Comparison of ENCODE assay signal across 7 mouse cellular contexts in genomic region chr7:122015105-122015504, GRCm38 (mm10). TPM values are rescaled to one million over a fixed set of nuclear protein-coding genes. Genes with fewer than 3 reads are reported as not detected.
DNase-seq lines count a peak whose midpoint lies in the region; ATAC-seq and TF ChIP-seq lines count a peak whose summit lies in the region.

No protein-coding gene starts in this region.

- CTCF ChIA-PET in Patski (lab: Charles Lee): interaction anchor here (0.8 kb wide), 1 partner anchor 31 kb away, joined by 4 read pairs; no protein-coding TSS in a partner anchor

- POLR2A ChIA-PET in Patski (lab: Charles Lee): interaction anchor here (0.6 to 0.8 kb wide), 2 partner anchors 56 to 59 kb away, joined by 3 read pairs; no protein-coding TSS in a partner anchor

- H3K9ac ChIP-seq in heart, embryonic 14.5 days (ENCODE audit: low read length): peak overlapping the region; percentile 64

- WGBS in heart, embryonic 14.5 days: 18% methylated on average over 8 of the region's 8 CpGs

- peak overlapping the region; percentile 47 for H3K4me2 ChIP-seq in heart, embryonic 14.5 days (ENCODE audit: low read length)

- peaks cover 26% of the 10 kb centered on the region for H3K36me3 ChIP-seq in heart, embryonic 14.5 days (ENCODE audit: control insufficient read depth, insufficient read depth, low read length)

- peaks cover 27 to 46% of the 10 kb centered on the region in 2 experiments for H3K4me1 ChIP-seq in heart, embryonic 14.5 days (ENCODE audit: control insufficient read depth in 2 of 2, insufficient read depth in 2 of 2, low read length in 2 of 2)

- DNase-seq in Patski (ENCODE audit: low read depth, low spot score): peak; percentile 12
- DNase-seq in adrenal gland, postnatal 36 days: peak; percentile 70 to 75
- peak; percentile 31 to 64 for DNase-seq in kidney, postnatal 25 days
- peak; percentile 59 for DNase-seq in neural tube, embryonic 10.5 days (ENCODE audit: extremely low spot score, low spot score)
- DNase-seq in cerebellum, adult 18-20 months: no peak
- no peak for DNase-seq in layer of hippocampus, postnatal 25 days (ENCODE audit: extremely low spot score in 1 of 2, low spot score in 1 of 2)

- in situ Hi-C loops in Patski (cut with MboI; ENCODE audit: low pct_unique_long_range_greater_than_20kb): no loop called here

- ATAC-seq in Patski: peak; percentile 97
- no peak; the same call in 1 of the 2 replicates for ATAC-seq in heart, embryonic 14.5 days (ENCODE audit: insufficient number of reproducible peaks, insufficient read depth, low FRiP score, low read depth)

- no peak overlapping the region; a peak in 1 of 4 replicates for H3K4me3 ChIP-seq in heart, embryonic 14.5 days (ENCODE audit: control insufficient read depth in 1 of 2, insufficient read depth in 1 of 2, low read depth in 1 of 2, low read length in 2 of 2)

- H3K27me3 ChIP-seq in Patski: no peaks in the 10 kb centered on the region
- H3K27me3 ChIP-seq in heart, embryonic 14.5 days (ENCODE audit: control insufficient read depth, insufficient read depth, low read length): no peaks in the 10 kb centered on the region

- H3K9me3 ChIP-seq in heart, embryonic 14.5 days (ENCODE audit: control insufficient read depth, low read length): no peaks in the 10 kb centered on the region

- peak; percentile 73 for TF ChIP-seq CTCF in Patski (IDR thresholded peaks at IDR 0.05)

- peak overlapping the region; percentile 60 to 75 for H3K27ac ChIP-seq in heart, embryonic 14.5 days (replicated peaks in 1 of 2; ENCODE audit: control insufficient read depth in 1 of 2, insufficient read depth in 1 of 2, low read depth in 2 of 2, low read length in 2 of 2)

RNA-seq across cellular contexts. Expression of gene Gga2, which starts 5.9 kb away (rescaled TPM):
- 37.6 TPM for polyA plus RNA-seq in Patski (2021)
- total RNA-seq in adrenal gland, postnatal 36 days (2021): 10 to 100 TPM; 16.9 to 17.3 TPM
- 66.3 and 77.8 TPM in 2 replicates for polyA plus RNA-seq in heart, embryonic 14.5 days (2014; fragmentation: Nextera tagmentation; extraction: Ambion mirVana)
- 10 to 100 TPM; 26.2 to 30.5 TPM for total RNA-seq in layer of hippocampus, postnatal 25 days (2021)

RNA-seq across cellular contexts. Expression of gene Cog7, which starts 33.6 kb away (rescaled TPM):
- polyA plus RNA-seq in Patski (2021): 48.9 TPM
- total RNA-seq in adrenal gland, postnatal 36 days (2021): 10 to 100 TPM; 27.0 to 31.6 TPM
- 18.3 and 19.2 TPM in 2 replicates for polyA plus RNA-seq in heart, embryonic 14.5 days (2014; fragmentation: Nextera tagmentation; extraction: Ambion mirVana)
- total RNA-seq in layer of hippocampus, postnatal 25 days (2021): 10 to 100 TPM; 37.5 to 41.0 TPM

RNA-seq across cellular contexts. Expression of gene Ubfd1, which starts 51.9 kb away (rescaled TPM):
- polyA plus RNA-seq in Patski (2021): 30.9 TPM
- 10 to 100 TPM; 49.5 to 63.8 TPM for total RNA-seq in adrenal gland, postnatal 36 days (2021)
- polyA plus RNA-seq in heart, embryonic 14.5 days (2014; fragmentation: Nextera tagmentation; extraction: Ambion mirVana): 66.4 TPM in 2 replicates
- total RNA-seq in layer of hippocampus, postnatal 25 days (2021): 10 to 100 TPM; 50.9 to 61.2 TPM

RNA-seq across cellular contexts. Expression of gene Ears2, which starts 52.0 kb away (rescaled TPM):
- polyA plus RNA-seq in Patski (2021): 9.3 TPM
- 10 to 100 TPM; 19.0 to 25.5 TPM for total RNA-seq in adrenal gland, postnatal 36 days (2021)
- polyA plus RNA-seq in heart, embryonic 14.5 days (2014; fragmentation: Nextera tagmentation; extraction: Ambion mirVana): 39.3 and 41.9 TPM in 2 replicates
- total RNA-seq in layer of hippocampus, postnatal 25 days (2021): 1 to 10 TPM; 8.6 to 9.5 TPM

Comparison
In these comparisons a context has a peak if more than half of its experiments do, and no peak if none do; other contexts are left out.
1. DNase-seq: peak in Patski (single experiment), adrenal gland, postnatal 36 days (2 of 2), kidney, postnatal 25 days (2 of 2) and neural tube, embryonic 10.5 days (single experiment); none in cerebellum, adult 18-20 months (0 of 2) and layer of hippocampus, postnatal 25 days (0 of 2).